Mouse (Mus musculus) olfactory bulb, adult 2 months (tissue): ENCODE measurements around the gene Ak5.

Experiments used
- CTCF ChIP-seq: fragments of 200-500 bp; IDR thresholded peaks from 2 replicates; pipeline ENCODE4 v1.5.1; 2012; ENCODE audit warnings: low read depth, mild to moderate bottlenecking, low read length, moderate library complexity; ENCODE audit not compliant: insufficient read depth
- POLR2A ChIP-seq: fragments of 200-500 bp; IDR thresholded peaks from 2 replicates; pipeline ENCODE4 v1.6.1; 2012; ENCODE audit warnings: mild to moderate bottlenecking, low read depth, low read length, moderate library complexity; ENCODE audit not compliant: insufficient read depth

GRCm38 (mm10) chr3:152498968-152499696, 169.0 kb downstream of the Ak5 start:
- TF ChIP-seq CTCF (no peak), POLR2A (no peak)
